18 mouse cellular contexts compared by ENCODE assay signal in genomic region chr1:75001183-75001582, GRCm38 (mm10). TPM values are rescaled to one million over a fixed set of nuclear protein-coding genes. Genes with fewer than 3 reads are reported as not detected.
A peak's percentile ranks its signal among the peaks of the same experiment; 100 is the strongest.
DNase-seq lines count a peak whose midpoint lies in the region; ATAC-seq and TF ChIP-seq lines count a peak whose summit lies in the region.
"Had no signal": no experiment of that assay in that cellular context is flagged by ENCODE, and none has a peak within 500 bp of the region (broad histone marks: within the 10 kb centered on the region; RNA-seq: fewer than 3 reads in every experiment).

No protein-coding gene starts in this region.

- peak; percentile 39 for DNase-seq in hindbrain, postnatal 0 days (ENCODE audit: low spot score)
- peak; percentile 29 for DNase-seq in MN1 (ENCODE audit: low spot score)
- DNase-seq in brain, embryonic 14.5 days (ENCODE audit: low read depth), result peak; percentile 11
- peak; percentile 9 for DNase-seq in layer of hippocampus, adult 9-10 months (ENCODE audit: low spot score)
- DNase-seq in kidney, postnatal 4 days, result no peak
- DNase-seq in spleen, postnatal 36 days (ENCODE audit: low spot score in 2 of 2), result no peak
- DNase-seq: gastrocnemius, postnatal 25 days had no signal

- H3K27ac ChIP-seq in hindbrain, postnatal 0 days, result no peak overlapping the region
- H3K27ac ChIP-seq in hindbrain, embryonic 16.5 days (ENCODE audit: low read depth, low read length), result no peak overlapping the region
- H3K27ac ChIP-seq: forebrain, embryonic 13.5 days; hindbrain, embryonic 14.5 days; kidney, postnatal 0 days; liver, embryonic 14.5 days; midbrain, embryonic 10.5 days had no signal

- WGBS in hindbrain, postnatal 0 days, result 47% methylated on average over 6 of the region's 6 CpGs
- 56% methylated on average over 6 of the region's 6 CpGs for WGBS in hindbrain, embryonic 16.5 days

- no peak overlapping the region for H3K4me3 ChIP-seq in hindbrain, postnatal 0 days (ENCODE audit: low read length)
- no peak overlapping the region for H3K4me3 ChIP-seq in hindbrain, embryonic 16.5 days (ENCODE audit: low read length)
- H3K4me3 ChIP-seq: forebrain, embryonic 13.5 days; heart, embryonic 12.5 days; midbrain, embryonic 10.5 days had no signal

- no peak for TF ChIP-seq POLR2A in brain, embryonic 14.5 days (IDR thresholded peaks at IDR 0.05; ENCODE audit: borderline replicate concordance, extremely low read depth, insufficient read depth, insufficient read length, poor library complexity, severe bottlenecking)

- H3K9ac ChIP-seq in hindbrain, postnatal 0 days (replicated peaks; ENCODE audit: low read length), result no peak overlapping the region
- H3K9ac ChIP-seq in hindbrain, embryonic 16.5 days (ENCODE audit: low read depth, low read length), result no peak overlapping the region
- H3K9ac ChIP-seq: forebrain, embryonic 13.5 days; heart, embryonic 12.5 days; hindbrain, embryonic 14.5 days; liver, embryonic 14.5 days had no signal

- H3K36me3 ChIP-seq in hindbrain, postnatal 0 days (ENCODE audit: insufficient read depth, low read length), result no peaks in the 10 kb centered on the region
- H3K36me3 ChIP-seq in hindbrain, embryonic 16.5 days (ENCODE audit: control insufficient read depth, insufficient read depth, low read length), result no peaks in the 10 kb centered on the region
- H3K36me3 ChIP-seq: heart, embryonic 12.5 days; midbrain, embryonic 10.5 days had no signal

- H3K27me3 ChIP-seq in hindbrain, postnatal 0 days (ENCODE audit: insufficient read depth, low read length), result no peaks in the 10 kb centered on the region
- no peaks in the 10 kb centered on the region for H3K27me3 ChIP-seq in hindbrain, embryonic 16.5 days (replicated peaks; ENCODE audit: control insufficient read depth, insufficient read depth, low read length)
- H3K27me3 ChIP-seq: heart, embryonic 12.5 days had no signal

- no peak for TF ChIP-seq CTCF in hindbrain, postnatal 0 days (IDR thresholded peaks at IDR 0.05; ENCODE audit: low read depth)
- TF ChIP-seq CTCF in brain, embryonic 14.5 days (IDR thresholded peaks at IDR 0.05; ENCODE audit: borderline replicate concordance, extremely low read depth, insufficient read depth, insufficient read length), result no peak

- H3K4me2 ChIP-seq in hindbrain, postnatal 0 days (ENCODE audit: low read depth, low read length), result no peak overlapping the region
- H3K4me2 ChIP-seq in hindbrain, embryonic 16.5 days (ENCODE audit: low read length), result no peak overlapping the region
- H3K4me2 ChIP-seq: forebrain, embryonic 13.5 days; heart, embryonic 12.5 days; hindbrain, embryonic 14.5 days had no signal

- no peaks in the 10 kb centered on the region for H3K4me1 ChIP-seq in hindbrain, postnatal 0 days (ENCODE audit: insufficient read depth, low read length)
- H3K4me1 ChIP-seq in hindbrain, embryonic 16.5 days (ENCODE audit: control insufficient read depth, insufficient read depth, low read depth, low read length), result no peaks in the 10 kb centered on the region
- H3K4me1 ChIP-seq: forebrain, embryonic 13.5 days; midbrain, embryonic 10.5 days had no signal

- no peaks in the 10 kb centered on the region for H3K9me3 ChIP-seq in hindbrain, postnatal 0 days (ENCODE audit: low read length)
- no peaks in the 10 kb centered on the region for H3K9me3 ChIP-seq in hindbrain, embryonic 16.5 days (ENCODE audit: control insufficient read depth, low read length)
- H3K9me3 ChIP-seq: forebrain, embryonic 13.5 days; heart, embryonic 12.5 days; midbrain, embryonic 10.5 days had no signal

- no peak for ATAC-seq in hindbrain, postnatal 0 days
- no peak for ATAC-seq in hindbrain, embryonic 16.5 days
- ATAC-seq: CD4-positive, CD25-positive, alpha-beta regulatory T cell, adult 4 months; forebrain, embryonic 13.5 days had no signal

RNA-seq across cellular contexts. Expression of gene Ihh, which starts 49.7 kb away (rescaled TPM):
- total RNA-seq in hindbrain, postnatal 0 days (2014; rRNA removed), result 0.18 and 0.31 TPM in 2 replicates
- polyA plus RNA-seq in hindbrain, postnatal 0 days (2015; fragmentation: Nextera tagmentation; extraction: Ambion mirVana), result 0.11 and 0.25 TPM in 2 replicates
- 0.25 and 0.30 TPM in 2 replicates for polyA plus RNA-seq in hindbrain, embryonic 16.5 days (2015; fragmentation: Nextera tagmentation; extraction: Ambion mirVana)
- polyA plus RNA-seq in brain, embryonic 14.5 days (2012; rRNA removed), result 0.47 and 0.57 TPM in 2 replicates
- total RNA-seq: adrenal gland, postnatal 36 days; hematopoietic stem cell, adult 5-6 weeks; monocyte, adult 5-6 weeks had no signal
- polyA plus RNA-seq: CD4-positive, CD25-positive, alpha-beta regulatory T cell, adult 4 months had no signal

Comparison
In these comparisons a context has a peak if more than half of its experiments do, and no peak if none do; other contexts are left out.
1. DNase-seq: peak in hindbrain, postnatal 0 days (single experiment), MN1 (single experiment), brain, embryonic 14.5 days (single experiment) and layer of hippocampus, adult 9-10 months (single experiment); none in kidney, postnatal 4 days (0 of 2) and spleen, postnatal 36 days (0 of 2).